In genomic region chr11:62553633-62554032, GRCm38 (mm10) we compare ENCODE assay signal across 9 mouse cellular contexts. TPM values are rescaled to one million over a fixed set of nuclear protein-coding genes. Genes with fewer than 3 reads are reported as not detected.
DNase-seq lines count a peak whose midpoint lies in the region; ATAC-seq and TF ChIP-seq lines count a peak whose summit lies in the region.
"Had no signal": no experiment of that assay in that cellular context is flagged by ENCODE, and none has a peak within 500 bp of the region (broad histone marks: within the 10 kb centered on the region; RNA-seq: fewer than 3 reads in every experiment).

No protein-coding gene starts in this region.

- H3K9me3 ChIP-seq in lung, embryonic 15.5 days, result no peaks in the 10 kb centered on the region
- H3K9me3 ChIP-seq in forebrain, embryonic 10.5 days, result no peaks in the 10 kb centered on the region
- no peaks in the 10 kb centered on the region for H3K9me3 ChIP-seq in limb, embryonic 12.5 days

- no peak overlapping the region for H3K27ac ChIP-seq in lung, embryonic 15.5 days
- H3K27ac ChIP-seq in forebrain, embryonic 10.5 days, result no peak overlapping the region
- no peak overlapping the region for H3K27ac ChIP-seq in limb, embryonic 12.5 days
- no peak overlapping the region for H3K27ac ChIP-seq in olfactory bulb, adult 2 months (ENCODE audit: insufficient read depth, low read depth, low read length)

- WGBS in lung, embryonic 15.5 days, result 78% methylated on average over 5 of the region's 5 CpGs
- WGBS in forebrain, embryonic 10.5 days, result 88% methylated on average over 5 of the region's 5 CpGs
- WGBS in limb, embryonic 12.5 days, result 84% methylated on average over 5 of the region's 5 CpGs
- 61% methylated on average over 5 of the region's 5 CpGs for WGBS in olfactory bulb, adult 2 months

- H3K4me1 ChIP-seq in lung, embryonic 15.5 days, result peaks cover 31% of the 10 kb centered on the region
- peaks cover 43% of the 10 kb centered on the region for H3K4me1 ChIP-seq in forebrain, embryonic 10.5 days
- peaks cover 27% of the 10 kb centered on the region for H3K4me1 ChIP-seq in limb, embryonic 12.5 days (replicated peaks)
- no peaks in the 10 kb centered on the region; the same call in 1 of the 2 replicates for H3K4me1 ChIP-seq in olfactory bulb, adult 2 months (ENCODE audit: control insufficient read depth, insufficient read depth, low read length)

- no peak for ATAC-seq in lung, embryonic 15.5 days (ENCODE audit: borderline replicate concordance, extremely low read depth, low FRiP score, low TSS enrichment)
- no peak for ATAC-seq in limb, embryonic 12.5 days (ENCODE audit: insufficient number of reproducible peaks, insufficient read depth, low FRiP score, low TSS enrichment, low read depth)

- peak overlapping the region; percentile 80 for H3K4me2 ChIP-seq in lung, embryonic 15.5 days
- H3K4me2 ChIP-seq in limb, embryonic 12.5 days, result peak overlapping the region; percentile 96

- no peak for TF ChIP-seq POLR2A in olfactory bulb, adult 2 months (IDR thresholded peaks at IDR 0.05; ENCODE audit: insufficient read depth, low read depth, low read length)

- H3K36me3 ChIP-seq in lung, embryonic 15.5 days, result peaks cover 23% of the 10 kb centered on the region
- peaks cover 34% of the 10 kb centered on the region for H3K36me3 ChIP-seq in forebrain, embryonic 10.5 days (replicated peaks)
- H3K36me3 ChIP-seq in limb, embryonic 12.5 days, result peaks cover 34% of the 10 kb centered on the region

- H3K27me3 ChIP-seq in lung, embryonic 15.5 days, result no peaks in the 10 kb centered on the region
- no peaks in the 10 kb centered on the region for H3K27me3 ChIP-seq in forebrain, embryonic 10.5 days (ENCODE audit: poor library complexity, severe bottlenecking)
- no peaks in the 10 kb centered on the region for H3K27me3 ChIP-seq in limb, embryonic 12.5 days

- no peak for TF ChIP-seq CTCF in olfactory bulb, adult 2 months (IDR thresholded peaks at IDR 0.05; ENCODE audit: insufficient read depth, low read depth, low read length)

- peak overlapping the region; percentile 38; the same call in 1 of the 2 replicates for H3K9ac ChIP-seq in lung, embryonic 15.5 days
- H3K9ac ChIP-seq in limb, embryonic 12.5 days (replicated peaks), result peak overlapping the region; percentile 56

- no peak for DNase-seq in lung, postnatal 4 days
- no peak for DNase-seq in forebrain, embryonic 10.5 days (ENCODE audit: extremely low spot score, low spot score)
- DNase-seq in ovary, postnatal 36 days (ENCODE audit: low spot score), result no peak
- DNase-seq in layer of hippocampus, adult 11-12 months (ENCODE audit: low spot score), result no peak
- DNase-seq: adrenal gland, postnatal 25 days; gastrocnemius, postnatal 14 days had no signal

- peak overlapping the region; percentile 45 for H3K4me3 ChIP-seq in lung, embryonic 15.5 days
- peak overlapping the region; percentile 63 for H3K4me3 ChIP-seq in forebrain, embryonic 10.5 days
- H3K4me3 ChIP-seq in limb, embryonic 12.5 days (replicated peaks), result peak overlapping the region; percentile 52
- H3K4me3 ChIP-seq in olfactory bulb, adult 2 months (ENCODE audit: insufficient read depth, low read depth, low read length), result peak overlapping the region; percentile 17; the same call in 1 of the 2 replicates

RNA-seq across cellular contexts. Expression of gene Ubb, which starts 2.7 kb away (rescaled TPM):
- polyA plus RNA-seq in lung, embryonic 15.5 days (2015; fragmentation: Nextera tagmentation; extraction: Ambion mirVana), result 3,157 and 3,186 TPM in 2 replicates
- polyA plus RNA-seq in forebrain, embryonic 10.5 days (2016; fragmentation: Nextera tagmentation; extraction: Ambion mirVana), result 3,270 and 3,283 TPM in 2 replicates
- polyA plus RNA-seq in limb, embryonic 12.5 days (2016; fragmentation: Nextera tagmentation; extraction: Ambion mirVana), result 3,589 and 3,648 TPM in 2 replicates
- 651 TPM in 1 of 2 replicates, not detected in the other for polyA plus RNA-seq in olfactory bulb, adult 2 months (2012; ENCODE audit: insufficient read depth, insufficient read length, low replicate concordance, missing spikeins)

RNA-seq across cellular contexts. Expression of gene Cenpv, which starts 14.6 kb away (rescaled TPM):
- polyA plus RNA-seq in lung, embryonic 15.5 days (2015; fragmentation: Nextera tagmentation; extraction: Ambion mirVana), result 13.7 and 14.1 TPM in 2 replicates
- 35.6 and 38.6 TPM in 2 replicates for polyA plus RNA-seq in forebrain, embryonic 10.5 days (2016; fragmentation: Nextera tagmentation; extraction: Ambion mirVana)
- 44.5 and 47.9 TPM in 2 replicates for polyA plus RNA-seq in limb, embryonic 12.5 days (2016; fragmentation: Nextera tagmentation; extraction: Ambion mirVana)
- polyA plus RNA-seq in olfactory bulb, adult 2 months (2012; ENCODE audit: insufficient read depth, insufficient read length, low replicate concordance, missing spikeins), result not detected in 2 replicates

RNA-seq across cellular contexts. Expression of gene Trpv2, which starts 20.7 kb away (rescaled TPM):
- 4.6 and 5.5 TPM in 2 replicates for polyA plus RNA-seq in lung, embryonic 15.5 days (2015; fragmentation: Nextera tagmentation; extraction: Ambion mirVana)
- 2.1 and 2.5 TPM in 2 replicates for polyA plus RNA-seq in forebrain, embryonic 10.5 days (2016; fragmentation: Nextera tagmentation; extraction: Ambion mirVana)
- 0.88 and 1.2 TPM in 2 replicates for polyA plus RNA-seq in limb, embryonic 12.5 days (2016; fragmentation: Nextera tagmentation; extraction: Ambion mirVana)
- polyA plus RNA-seq in olfactory bulb, adult 2 months (2012; ENCODE audit: insufficient read depth, insufficient read length, low replicate concordance, missing spikeins), result not detected in 2 replicates
